Mouse (Mus musculus): ENCODE data around the gene Nfkbid. TPM values are rescaled to one million over a fixed set of nuclear protein-coding genes. Genes with fewer than 3 reads are reported as not detected.

The Nfkbid gene
- polyA plus RNA-seq (2017; shearing (Covaris generic)) = 10 to 100 TPM; 37.3 to 50.8 (median 41.1) TPM

- peak; percentile 43 for ATAC-seq
Observed at GRCm38 (mm10) chr7:30421175-30421889, at the start of gene Nfkbid. TSS of gene Nfkbid (plus strand) at chr7:30421732.

- ATAC-seq = peak; percentile 100
Observed at GRCm38 (mm10) chr7:30373501-30373962, 48.0 kb upstream of the Nfkbid start.

- ATAC-seq = no peak
Observed at GRCm38 (mm10) chr7:30380061-30380460, 41.5 kb upstream of the Nfkbid start.

GRCm38 (mm10) chr7:30384106-30384505, 37.4 kb upstream of the Nfkbid start:
- ATAC-seq = no peak

- no peak for ATAC-seq
Observed at GRCm38 (mm10) chr7:30392746-30393520, 28.6 kb upstream of the Nfkbid start.

GRCm38 (mm10) chr7:30393631-30394030, 27.9 kb upstream of the Nfkbid start:
- no peak for ATAC-seq

DNA sequence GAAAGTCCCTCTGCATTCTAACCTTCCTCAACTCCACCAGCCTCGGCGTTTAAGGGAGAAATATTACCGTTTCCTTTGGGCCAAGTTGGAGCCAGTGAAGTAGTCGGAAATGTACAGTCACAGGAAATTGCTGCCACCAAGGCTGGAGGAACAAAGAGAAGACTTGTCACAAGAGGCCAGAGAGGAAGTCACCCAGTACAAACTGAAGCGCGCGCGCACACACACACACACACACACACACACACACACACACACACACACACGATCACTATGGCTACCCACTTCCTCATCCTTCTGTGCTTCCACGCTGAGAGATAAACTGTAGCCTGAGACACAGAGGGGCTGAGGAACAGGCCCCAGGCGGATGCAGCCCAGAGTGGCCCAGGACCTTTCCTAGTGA, 27.2 kb upstream of the Nfkbid start:
- peak; percentile 95 for ATAC-seq

- ATAC-seq = no peak
Observed at GRCm38 (mm10) chr7:30394871-30395270, 26.7 kb upstream of the Nfkbid start.

GRCm38 (mm10) chr7:30399671-30400070, 21.9 kb upstream of the Nfkbid start:
- no peak for ATAC-seq

GRCm38 (mm10) chr7:30402343-30402742, 19.2 kb upstream of the Nfkbid start:
- ATAC-seq = peak; percentile 75

DNA sequence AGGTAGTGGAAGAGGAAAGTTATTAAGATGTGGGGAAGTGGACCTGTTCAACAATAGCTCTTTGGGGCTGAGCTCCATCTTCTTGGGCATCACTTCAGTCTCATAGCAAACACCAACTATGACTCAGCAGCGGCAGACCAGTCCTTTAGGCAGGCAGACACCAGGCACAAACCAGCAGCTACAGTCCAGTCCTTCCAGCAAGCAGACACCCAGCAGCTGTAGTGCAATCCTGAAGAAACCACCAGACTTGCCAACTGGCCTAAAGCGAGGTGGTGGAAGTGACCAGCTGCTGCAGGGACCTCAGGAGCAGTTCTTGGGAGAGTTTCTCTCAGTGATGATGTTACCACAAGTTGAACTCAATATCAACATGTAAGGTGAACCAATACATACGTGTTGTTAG, 12.9 kb upstream of the Nfkbid start:
- no peak for ATAC-seq

GRCm38 (mm10) chr7:30409789-30410188, 11.7 kb upstream of the Nfkbid start:
- no peak for ATAC-seq

- no peak for ATAC-seq
Observed at GRCm38 (mm10) chr7:30411023-30411422, 10.5 kb upstream of the Nfkbid start.

DNA sequence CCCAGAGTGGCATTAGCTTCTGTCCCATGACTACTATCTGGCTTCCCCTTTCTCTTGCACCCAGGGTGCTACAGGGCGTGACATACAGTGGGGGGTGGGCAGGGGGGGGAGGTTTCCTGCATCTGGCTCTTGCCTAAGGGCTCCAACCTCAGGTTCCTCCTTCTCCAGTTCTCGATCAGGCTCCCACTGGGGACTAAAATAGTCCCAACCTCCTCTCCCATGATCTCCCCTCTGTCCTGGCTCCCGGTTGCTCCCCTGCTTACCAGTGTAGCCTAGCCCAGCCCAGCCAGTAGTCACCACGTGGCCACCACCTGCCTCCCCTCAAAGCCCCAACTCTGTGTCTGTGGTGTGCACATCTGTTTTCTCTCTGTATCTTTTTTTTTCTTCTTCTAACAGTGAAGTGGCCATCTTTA, 8.8 kb upstream of the Nfkbid start:
- ATAC-seq = no peak

DNA sequence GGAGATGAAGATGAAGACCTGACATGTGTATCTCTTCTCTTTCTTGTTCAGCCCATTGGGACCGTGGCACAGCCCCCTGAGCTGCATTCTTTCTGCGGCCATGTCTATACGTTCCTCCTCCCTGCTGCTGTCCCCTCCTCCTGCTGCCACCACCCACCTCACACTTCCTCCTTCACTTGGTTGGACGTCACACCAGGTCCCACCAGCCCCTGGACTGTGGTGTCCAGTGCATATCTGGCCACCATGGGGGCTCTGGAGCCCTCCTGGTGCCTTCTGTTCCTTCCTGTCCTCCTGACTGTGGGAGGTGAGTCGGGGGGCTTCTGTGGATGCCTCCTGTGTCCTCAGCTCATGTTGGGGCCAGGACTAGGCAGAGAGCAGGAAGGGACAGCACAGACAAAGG, 7.9 kb upstream of the Nfkbid start, which contains the start of gene Tyrobp:
Gene Tyrobp (plus strand): TSS at position 165 of the 400 bp plus-strand sequence.
- no peak for ATAC-seq

- ATAC-seq = peak; percentile 29
Observed at GRCm38 (mm10) chr7:30417856-30418255, 3.7 kb upstream of the Nfkbid start.

DNA sequence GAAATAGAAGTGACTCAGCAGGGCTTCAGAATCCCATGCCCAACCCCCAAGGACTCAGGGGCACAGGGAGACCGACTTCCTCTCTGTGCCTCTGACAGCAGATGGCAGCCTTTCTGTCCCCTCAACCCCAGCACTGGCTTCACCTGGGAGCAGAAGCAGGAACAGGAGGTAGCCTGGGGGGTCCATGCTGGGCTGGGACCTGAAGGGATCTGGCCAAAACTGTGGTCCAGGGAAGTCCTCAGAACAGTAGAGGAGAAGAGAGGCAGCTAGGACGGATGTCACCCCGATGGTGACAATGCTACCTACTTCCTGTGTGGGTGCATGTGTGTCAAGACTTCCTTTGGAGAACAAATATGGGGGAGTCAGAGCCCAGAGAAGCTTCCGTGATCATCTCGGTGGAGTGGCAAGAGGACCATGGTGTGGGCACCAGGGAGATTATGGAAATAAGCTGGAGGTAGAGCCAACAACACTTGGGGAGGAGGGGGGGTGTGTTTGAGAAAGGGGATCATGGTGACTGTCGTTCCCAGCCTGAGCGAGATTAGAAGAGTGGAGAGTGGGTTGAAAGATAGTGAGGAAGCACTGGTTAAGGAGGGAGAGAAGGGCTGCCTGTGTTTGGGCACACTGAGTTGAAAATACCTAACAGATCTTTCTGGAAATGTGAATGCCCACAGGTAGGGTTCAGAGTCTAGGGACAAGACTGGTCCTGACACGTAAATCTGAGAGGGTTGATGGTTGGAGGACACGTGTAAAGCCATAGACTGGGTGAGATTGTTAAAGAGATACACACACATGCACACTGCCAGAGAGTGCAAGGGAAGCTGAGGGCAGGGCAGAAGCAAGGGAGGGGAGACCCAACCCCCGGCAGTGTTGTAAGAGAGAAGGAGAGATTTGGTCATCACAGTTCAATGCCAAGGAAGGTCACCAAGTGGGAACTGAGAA, 1.7 kb upstream of the Nfkbid start, which contains the start of gene Hcst:
Gene Hcst (minus strand): TSS at position 294 of the 939 bp plus-strand sequence.
- peak; percentile 41 for ATAC-seq

DNA sequence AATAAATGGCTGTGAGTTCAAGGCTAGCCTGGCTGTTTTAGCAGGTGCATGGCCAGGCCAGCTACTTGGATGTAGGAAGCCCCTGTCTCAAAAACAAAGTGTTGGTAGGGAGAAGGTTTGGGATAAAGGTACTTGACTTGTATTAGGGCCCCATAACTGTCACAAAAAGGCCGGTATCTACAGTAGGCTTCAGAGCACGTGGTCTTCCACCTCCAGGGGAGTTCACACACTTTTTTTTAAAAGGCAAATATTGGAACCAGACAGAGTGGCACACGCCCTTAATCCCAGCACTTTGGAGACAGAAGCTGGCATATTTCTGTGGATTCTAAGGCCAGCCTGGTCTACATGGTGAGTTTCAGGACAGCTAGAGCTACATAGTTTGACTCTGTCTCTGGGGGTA, 859 bp upstream of the Nfkbid start:
- ATAC-seq = no peak

DNA sequence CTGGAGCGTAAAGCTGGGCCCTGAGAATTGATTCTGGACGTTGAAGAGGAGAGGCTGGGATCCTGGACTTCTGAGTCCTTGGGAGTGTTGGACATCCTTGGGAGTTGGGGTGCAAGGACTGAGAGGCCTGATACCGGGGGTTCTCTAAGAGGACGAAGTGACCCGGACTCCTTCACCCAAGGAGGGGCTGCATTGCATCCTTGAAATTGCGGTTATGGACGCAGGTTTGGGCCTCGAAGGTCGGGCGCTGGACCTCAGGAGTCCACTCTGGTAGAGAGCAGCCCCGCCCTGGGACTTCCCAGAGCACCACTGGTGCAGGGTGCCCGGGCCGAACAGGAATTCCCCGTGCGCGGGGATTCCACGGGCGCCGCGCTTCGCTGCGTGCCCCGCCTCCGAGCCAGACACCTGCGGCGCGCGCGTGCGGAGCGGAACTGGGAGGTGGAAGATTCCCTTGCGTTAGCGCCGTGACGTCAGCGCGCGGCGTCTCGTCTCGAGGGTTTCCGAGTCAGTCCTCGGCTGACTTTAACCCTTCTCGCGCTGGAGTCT, 431 bp downstream of the Nfkbid start:
- ATAC-seq = peak; percentile 71

DNA sequence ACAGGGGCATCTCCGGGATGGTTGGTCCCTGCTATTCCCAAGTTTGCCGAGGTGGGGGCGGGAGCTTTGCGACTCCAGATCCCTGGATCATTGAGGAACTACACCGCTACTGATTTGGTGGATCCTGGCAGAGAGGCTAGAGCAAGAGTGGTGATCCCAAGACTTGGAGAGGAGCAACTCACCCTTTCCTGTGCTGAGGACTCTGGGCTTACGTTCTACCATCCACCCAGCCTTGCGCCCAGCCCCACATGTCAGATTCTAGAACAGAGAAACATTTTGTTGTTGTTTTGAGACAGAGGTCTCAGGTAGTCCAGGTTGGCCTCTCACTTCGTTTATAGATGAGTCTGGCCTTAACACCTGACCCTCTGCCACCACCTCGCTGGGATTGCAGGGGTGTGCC, 1.0 kb downstream of the Nfkbid start:
- peak; percentile 12 for ATAC-seq

- ATAC-seq = peak; percentile 34
Observed at GRCm38 (mm10) chr7:30423071-30423641, 1.6 kb downstream of the Nfkbid start.

GRCm38 (mm10) chr7:30429327-30429726, 7.8 kb downstream of the Nfkbid start:
- no peak for ATAC-seq
